In genomic region chr11:4629861-4630280, GRCm38 (mm10) we compare ENCODE assay signal across 10 mouse cellular contexts. TPM values are rescaled to one million over a fixed set of nuclear protein-coding genes. Genes with fewer than 3 reads are reported as not detected.
DNase-seq lines count a peak whose midpoint lies in the region; ATAC-seq and TF ChIP-seq lines count a peak whose summit lies in the region.
"Had no signal": no experiment of that assay in that cellular context is flagged by ENCODE, and none has a peak within 500 bp of the region (broad histone marks: within the 10 kb centered on the region; RNA-seq: fewer than 3 reads in every experiment).

No protein-coding gene starts in this region.

- H3K4me2 ChIP-seq in lung, postnatal 0 days (replicated peaks; ENCODE audit: low read depth, low read length) = no peak overlapping the region

- peak; percentile 69 for ATAC-seq in lung, postnatal 0 days

- no peaks in the 10 kb centered on the region for H3K36me3 ChIP-seq in ES-Bruce4 (ENCODE audit: control insufficient read depth, insufficient read depth, low read length, poor library complexity, severe bottlenecking)
- no peaks in the 10 kb centered on the region for H3K36me3 ChIP-seq in lung, postnatal 0 days (ENCODE audit: insufficient read depth, low read length)

- TF ChIP-seq CTCF in ES-Bruce4 (IDR thresholded peaks at IDR 0.05; ENCODE audit: low read depth, low read length) = no peak
- TF ChIP-seq CTCF in lung, postnatal 0 days (IDR thresholded peaks at IDR 0.05) = no peak

- H3K9me3 ChIP-seq in ES-Bruce4 (replicated peaks; ENCODE audit: control insufficient read depth, insufficient read depth, low read length, poor library complexity, severe bottlenecking) = no peaks in the 10 kb centered on the region
- no peaks in the 10 kb centered on the region for H3K9me3 ChIP-seq in lung, postnatal 0 days (ENCODE audit: low read length)

- peak; percentile 91 for DNase-seq in heart, adult 11 months
- DNase-seq in heart, adult 8-10 months (ENCODE audit: low spot score) = no peak
- peak; percentile 38 for DNase-seq in kidney, adult 18-20 months
- DNase-seq in lung, postnatal 0 days (ENCODE audit: low spot score) = peak; percentile 57
- DNase-seq in right cerebral cortex, postnatal 36 days (ENCODE audit: low spot score in 2 of 2) = no peak
- no peak for DNase-seq in right cerebral cortex, postnatal 14 days
- no peak for DNase-seq in left cerebral cortex, postnatal 25 days (ENCODE audit: low spot score in 2 of 2)
- DNase-seq: cerebellum, adult 8-10 months had no signal

- no peak for TF ChIP-seq EP300 in ES-Bruce4 (IDR thresholded peaks at IDR 0.05; ENCODE audit: insufficient read depth, low read depth, low read length)
- TF ChIP-seq EP300 in lung, postnatal 0 days (IDR thresholded peaks at IDR 0.05) = no peak

- intact Hi-C loops in left cerebral cortex, postnatal 25 days (cut with DNase I) = no loop called here

- peak overlapping the region; percentile 21; the same call in 1 of the 2 replicates for H3K9ac ChIP-seq in ES-Bruce4 (ENCODE audit: low read depth, poor library complexity, severe bottlenecking)
- H3K9ac ChIP-seq in lung, postnatal 0 days (replicated peaks; ENCODE audit: low read depth) = no peak overlapping the region

- H3K27ac ChIP-seq in ES-Bruce4 (ENCODE audit: insufficient read depth, low read length) = no peak overlapping the region
- H3K27ac ChIP-seq in lung, postnatal 0 days (ENCODE audit: low read length) = peak overlapping the region; percentile 55; the same call in 1 of the 2 replicates

- WGBS in lung, postnatal 0 days = 19% methylated on average over 8 of the region's 8 CpGs

- no peak overlapping the region for H3K4me3 ChIP-seq in ES-Bruce4 (ENCODE audit: low read depth, low read length)
- no peak overlapping the region for H3K4me3 ChIP-seq in lung, postnatal 0 days (ENCODE audit: low read depth, low read length)

- H3K27me3 ChIP-seq in ES-Bruce4 (ENCODE audit: control insufficient read depth, insufficient read depth, low read length, poor library complexity, severe bottlenecking) = no peaks in the 10 kb centered on the region; the same call in 1 of the 2 replicates
- H3K27me3 ChIP-seq in lung, postnatal 0 days (replicated peaks; ENCODE audit: insufficient read depth, low read length) = no peaks in the 10 kb centered on the region

- no peak for TF ChIP-seq POLR2A in ES-Bruce4 (IDR thresholded peaks at IDR 0.05; ENCODE audit: insufficient read depth, low read length)

- H3K4me1 ChIP-seq in ES-Bruce4 (ENCODE audit: control insufficient read depth, insufficient read depth, low read length) = peaks cover 6% of the 10 kb centered on the region
- 0 out of 2 replicates have a peak, but pooled peaks cover 9% of the 10 kb centered on the region for H3K4me1 ChIP-seq in lung, postnatal 0 days (ENCODE audit: insufficient read depth, low read depth, low read length)

RNA-seq across cellular contexts. Expression of gene Ascc2, which starts 7.7 kb away (rescaled TPM):
- 10 to 100 TPM; 14.1 to 18.4 (median 15.3) TPM for total RNA-seq in heart, adult 8-10 months (2022)
- 33.4 and 35.7 TPM in 2 replicates for polyA plus RNA-seq in ES-Bruce4 (2011; ENCODE audit: insufficient read depth, insufficient read length, low read depth, missing spikeins)
- polyA plus RNA-seq in lung, postnatal 0 days (2015; fragmentation: Nextera tagmentation; extraction: Ambion mirVana) = 21.7 and 25.3 TPM in 2 replicates
- total RNA-seq in left cerebral cortex, postnatal 25 days (2021) = 10 to 100 TPM; 18.8 to 18.9 TPM

RNA-seq across cellular contexts. Expression of gene Gm11032, which starts 10.0 kb away (rescaled TPM):
- not detected for total RNA-seq in heart, adult 8-10 months (2022)
- not detected in 2 replicates for polyA plus RNA-seq in ES-Bruce4 (2011; ENCODE audit: insufficient read depth, insufficient read length, low read depth, missing spikeins)
- polyA plus RNA-seq in lung, postnatal 0 days (2015; fragmentation: Nextera tagmentation; extraction: Ambion mirVana) = not detected in 2 replicates
- not detected for total RNA-seq in left cerebral cortex, postnatal 25 days (2021)
- polyA plus RNA-seq: small intestine, adult 2 months had no signal

RNA-seq across cellular contexts. Expression of gene Mtmr3, which starts 35.2 kb away (rescaled TPM):
- 10 to 100 TPM; 46.6 to 51.9 (median 49.2) TPM for total RNA-seq in heart, adult 8-10 months (2022)
- 26.8 and 31.2 TPM in 2 replicates for polyA plus RNA-seq in ES-Bruce4 (2011; ENCODE audit: insufficient read depth, insufficient read length, low read depth, missing spikeins)
- 22.0 and 24.6 TPM in 2 replicates for polyA plus RNA-seq in lung, postnatal 0 days (2015; fragmentation: Nextera tagmentation; extraction: Ambion mirVana)
- 10 to 100 TPM; 66.0 to 68.7 TPM for total RNA-seq in left cerebral cortex, postnatal 25 days (2021)

Comparison
In these comparisons a context has a peak if more than half of its experiments do, and no peak if none do; other contexts are left out.
1. DNase-seq: peak in heart, adult 11 months (single experiment), kidney, adult 18-20 months (single experiment) and lung, postnatal 0 days (single experiment); none in heart, adult 8-10 months (single experiment), right cerebral cortex, postnatal 36 days (0 of 2), right cerebral cortex, postnatal 14 days (single experiment) and left cerebral cortex, postnatal 25 days (0 of 2).